Comparison of ENCODE assay signal across 8 mouse cellular contexts in the genomic region with DNA sequence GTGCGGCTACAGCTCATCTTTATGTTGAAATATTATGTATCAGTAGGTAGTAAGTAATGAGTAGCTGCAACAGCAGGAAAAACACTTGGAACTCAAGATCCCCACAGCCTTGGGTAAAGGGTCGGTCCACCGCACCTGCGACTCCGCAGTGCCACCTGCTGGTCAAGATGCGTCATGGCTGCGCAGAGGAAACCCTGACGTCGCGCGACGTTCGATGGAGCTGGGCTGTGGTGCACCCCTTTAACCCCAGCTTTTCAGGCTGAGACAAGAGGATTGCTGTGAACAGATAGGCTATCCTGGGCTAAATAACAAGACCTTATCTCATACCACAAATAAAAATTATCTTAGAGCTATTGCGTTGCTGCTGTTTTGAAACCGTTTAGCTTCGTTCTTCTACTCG. TPM values are rescaled to one million over a fixed set of nuclear protein-coding genes. Genes with fewer than 3 reads are reported as not detected.
DNase-seq lines count a peak whose midpoint lies in the region; ATAC-seq and TF ChIP-seq lines count a peak whose summit lies in the region.

No protein-coding gene starts in this region.

- peak overlapping the region; percentile 58 for H3K4me2 ChIP-seq in forebrain, postnatal 0 days (ENCODE audit: low read depth)

- peak in 1 of 2 experiments; percentile 36; a peak in 1 of 4 replicates for TF ChIP-seq EP300 in MEL (IDR thresholded peaks at IDR 0.05; ENCODE audit: low read depth in 1 of 2, low read length in 2 of 2)

- H3K27me3 ChIP-seq in MEL (ENCODE audit: control insufficient read depth in 1 of 2, insufficient read depth in 2 of 2, low read length in 2 of 2) = no peaks in the 10 kb centered on the region
- no peaks in the 10 kb centered on the region for H3K27me3 ChIP-seq in cerebellum, adult 2 months (ENCODE audit: control insufficient read depth, insufficient read depth, low read length)
- no peaks in the 10 kb centered on the region for H3K27me3 ChIP-seq in forebrain, postnatal 0 days (ENCODE audit: insufficient read depth, low read length)

- H3K4me3 ChIP-seq in MEL (ENCODE audit: control insufficient read depth in 1 of 2, insufficient read depth in 1 of 2, low read depth in 2 of 2, low read length in 2 of 2) = peak overlapping the region; percentile 21 to 73; a peak in 3 of 4 replicates
- peak overlapping the region; percentile 12 for H3K4me3 ChIP-seq in cerebellum, adult 2 months (replicated peaks; ENCODE audit: insufficient read depth, low read depth, low read length)
- peak overlapping the region; percentile 51 for H3K4me3 ChIP-seq in forebrain, postnatal 0 days (ENCODE audit: low read depth, low read length)

- peak; percentile 90 for DNase-seq in MEL (ENCODE audit: low read depth, low spot score)
- DNase-seq in cerebellum, adult 2 months = peak; percentile 80 to 81
- DNase-seq in forebrain, postnatal 0 days = peak; percentile 94
- DNase-seq in layer of hippocampus, postnatal 10 days (ENCODE audit: low spot score in 2 of 2) = peak; percentile 81 to 82
- peak; percentile 86 for DNase-seq in lung, postnatal 10 days
- peak; percentile 77 for DNase-seq in ovary, postnatal 36 days (ENCODE audit: low spot score)
- DNase-seq in thymus, postnatal 14 days = peak; percentile 86

- peak overlapping the region; percentile 57 for H3K9ac ChIP-seq in MEL (ENCODE audit: control insufficient read depth, low read depth, low read length, poor library complexity, severe bottlenecking)
- no peak overlapping the region for H3K9ac ChIP-seq in forebrain, postnatal 0 days

- H3K79me2 ChIP-seq in MEL (ENCODE audit: control insufficient read depth, insufficient read depth, low read length, poor library complexity) = peaks cover 25% of the 10 kb centered on the region

- TF ChIP-seq RAD21 in MEL (IDR thresholded peaks at IDR 0.05; ENCODE audit: low read depth, low read length) = peak; percentile 83

- peaks cover 0 to 11% of the 10 kb centered on the region in 2 experiments; a peak in 2 of 4 replicates for H3K36me3 ChIP-seq in MEL (ENCODE audit: control insufficient read depth in 1 of 2, insufficient read depth in 2 of 2, low read length in 2 of 2)
- H3K36me3 ChIP-seq in forebrain, postnatal 0 days (ENCODE audit: insufficient read depth) = peaks cover 14% of the 10 kb centered on the region

- no peaks in the 10 kb centered on the region for H3K9me3 ChIP-seq in MEL (replicated peaks; ENCODE audit: insufficient read depth, low read length)
- H3K9me3 ChIP-seq in forebrain, postnatal 0 days (ENCODE audit: low read length) = no peaks in the 10 kb centered on the region

- peak overlapping the region; percentile 26; the same call in 1 of the 2 replicates for H3K27ac ChIP-seq in MEL (ENCODE audit: control insufficient read depth, low read depth, low read length)
- H3K27ac ChIP-seq in cerebellum, adult 2 months (ENCODE audit: insufficient read depth, low read length) = no peak overlapping the region
- peak overlapping the region; percentile 50; the same call in 1 of the 2 replicates for H3K27ac ChIP-seq in forebrain, postnatal 0 days (ENCODE audit: low read depth, low read length)

- peak; percentile 82 for ATAC-seq in forebrain, postnatal 0 days
- ATAC-seq in hematopoietic stem cell, adult 5-6 weeks (replicated peaks in 1 of 2; ENCODE audit: insufficient read depth in 1 of 2, low FRiP score in 2 of 2, low TSS enrichment in 1 of 2, low read depth in 1 of 2, poor library complexity in 2 of 2, severe bottlenecking in 2 of 2) = peak; percentile 63 to 65

- no peak for TF ChIP-seq POLR2A in MEL (IDR thresholded peaks at IDR 0.05; ENCODE audit: control insufficient read depth in 1 of 2, insufficient read depth in 1 of 2, low read depth in 1 of 2, low read length in 2 of 2, poor library complexity in 1 of 2)
- 0 out of 2 replicates have a peak, but pooled peaks have one; percentile 33 for TF ChIP-seq POLR2A in cerebellum, adult 2 months (IDR thresholded peaks at IDR 0.05; ENCODE audit: borderline replicate concordance, insufficient read depth, low read length)

- WGBS in cerebellum, adult 2 months = 4% methylated on average over 17 of the region's 17 CpGs
- WGBS in forebrain, postnatal 0 days = 6% methylated on average over 17 of the region's 17 CpGs

- peak; percentile 99 for TF ChIP-seq CTCF in MEL (IDR thresholded peaks at IDR 0.05 in 2 of 3, conservative IDR thresholded peaks at IDR 0.05 in 1 of 3; ENCODE audit: control insufficient read depth in 1 of 3, insufficient read depth in 1 of 3, low read depth in 2 of 3, low read length in 3 of 3, poor library complexity in 1 of 3, severe bottlenecking in 1 of 3)
- peak; percentile 99 for TF ChIP-seq CTCF in cerebellum, adult 2 months (IDR thresholded peaks at IDR 0.05; ENCODE audit: borderline replicate concordance, insufficient read depth, low read depth, low read length)
- TF ChIP-seq CTCF in forebrain, postnatal 0 days (IDR thresholded peaks at IDR 0.05; ENCODE audit: low read depth) = peak; percentile 99

- peaks cover 3 to 5% of the 10 kb centered on the region in 2 experiments for H3K4me1 ChIP-seq in MEL (ENCODE audit: control insufficient read depth in 1 of 2, insufficient read depth in 2 of 2, low read length in 2 of 2)
- no peaks in the 10 kb centered on the region; the same call in 1 of the 2 replicates for H3K4me1 ChIP-seq in cerebellum, adult 2 months (ENCODE audit: control insufficient read depth, insufficient read depth, low read length)
- H3K4me1 ChIP-seq in forebrain, postnatal 0 days (ENCODE audit: insufficient read depth) = peaks cover 4% of the 10 kb centered on the region; the same call in 1 of the 2 replicates

TF ChIP-seq in MEL, 35 proteins besides CTCF, POLR2A, EP300 and RAD21 (continues in another document):
- TF ChIP-seq KAT2A (conservative IDR thresholded peaks at IDR 0.05; ENCODE audit: low read depth, low read length) (no peak), POLR2AphosphoS5 (IDR thresholded peaks at IDR 0.05; ENCODE audit: borderline replicate concordance, low read depth, low read length) (no peak), MAFK (IDR thresholded peaks at IDR 0.05; ENCODE audit: borderline replicate concordance, low read depth, low read length) (no peak), ZMIZ1 (IDR thresholded peaks at IDR 0.05; ENCODE audit: low read depth, low read length) (no peak), MYC (IDR thresholded peaks at IDR 0.05; ENCODE audit: low read depth, low read length) (no peak), USF2 (IDR thresholded peaks at IDR 0.05; ENCODE audit: borderline replicate concordance in 1 of 2, insufficient read depth in 1 of 2, low read depth in 1 of 2, low read length in 2 of 2) (no peak), TCF12 (IDR thresholded peaks at IDR 0.05; ENCODE audit: low read depth, low read length) (no peak), ZC3H11A (IDR thresholded peaks at IDR 0.05; ENCODE audit: low read depth, low read length) (peak; percentile 74), TBP (IDR thresholded peaks at IDR 0.05; ENCODE audit: low read depth, low read length) (no peak)

RNA-seq across cellular contexts. Expression of a gene that starts 13.6 kb away (rescaled TPM):
- total RNA-seq in MEL (2012; rRNA removed) = 12.2 and 13.8 TPM in 2 replicates
- polyA plus RNA-seq in MEL (2012; ENCODE audit: insufficient read depth in 1 of 2, insufficient read length in 2 of 2, low read depth in 1 of 2, low replicate concordance in 2 of 2, missing spikeins in 1 of 2) = 10 to 100 TPM in 1 of 2 experiments, not detected in 1; 48.1 TPM
- polyA plus RNA-seq in cerebellum, adult 2 months (2012; rRNA removed) = 38.8 and 42.6 TPM in 2 replicates
- 38.4 and 49.8 TPM in 2 replicates for total RNA-seq in forebrain, postnatal 0 days (2014; rRNA removed)
- polyA plus RNA-seq in forebrain, postnatal 0 days (2015; fragmentation: Nextera tagmentation; extraction: Ambion mirVana) = 83.1 and 93.9 TPM in 2 replicates
- 15.4 and 27.2 TPM in 2 replicates for total RNA-seq in hematopoietic stem cell, adult 5-6 weeks (2017)
- total RNA-seq in layer of hippocampus, postnatal 10 days (2021) = 10 to 100 TPM; 72.1 to 79.2 TPM

RNA-seq across cellular contexts. Expression of a gene that starts 14.0 kb away (rescaled TPM):
- 50.7 and 57.1 TPM in 2 replicates for total RNA-seq in MEL (2012; rRNA removed)
- 10 to 100 TPM in 1 of 2 experiments, not detected in 1; 98.5 TPM for polyA plus RNA-seq in MEL (2012; ENCODE audit: insufficient read depth in 1 of 2, insufficient read length in 2 of 2, low read depth in 1 of 2, low replicate concordance in 2 of 2, missing spikeins in 1 of 2)
- 92.5 and 103 TPM in 2 replicates for polyA plus RNA-seq in cerebellum, adult 2 months (2012; rRNA removed)
- total RNA-seq in forebrain, postnatal 0 days (2014; rRNA removed) = 86.2 and 115 TPM in 2 replicates
- 63.1 and 83.4 TPM in 2 replicates for polyA plus RNA-seq in forebrain, postnatal 0 days (2015; fragmentation: Nextera tagmentation; extraction: Ambion mirVana)
- total RNA-seq in hematopoietic stem cell, adult 5-6 weeks (2017) = 18.3 and 22.1 TPM in 2 replicates
- 100 to 1,000 TPM; 123 to 128 TPM for total RNA-seq in layer of hippocampus, postnatal 10 days (2021)

RNA-seq across cellular contexts. Expression of a gene that starts 24.1 kb away (rescaled TPM):
- total RNA-seq in MEL (2012; rRNA removed) = 137 and 142 TPM in 2 replicates
- polyA plus RNA-seq in MEL (2012; ENCODE audit: insufficient read depth in 1 of 2, insufficient read length in 2 of 2, low read depth in 1 of 2, low replicate concordance in 2 of 2, missing spikeins in 1 of 2) = 100 to 1,000 TPM in 1 of 2 experiments, not detected in 1; 312 TPM
- 85.8 and 99.1 TPM in 2 replicates for polyA plus RNA-seq in cerebellum, adult 2 months (2012; rRNA removed)
- total RNA-seq in forebrain, postnatal 0 days (2014; rRNA removed) = 55.9 and 60.4 TPM in 2 replicates
- 89.0 and 101 TPM in 2 replicates for polyA plus RNA-seq in forebrain, postnatal 0 days (2015; fragmentation: Nextera tagmentation; extraction: Ambion mirVana)
- 139 and 356 TPM in 2 replicates for total RNA-seq in hematopoietic stem cell, adult 5-6 weeks (2017)
- total RNA-seq in layer of hippocampus, postnatal 10 days (2021) = 10 to 100 TPM; 86.2 to 86.6 TPM

RNA-seq across cellular contexts. Expression of a gene that starts 26.7 kb away (rescaled TPM):
- 25.4 and 25.9 TPM in 2 replicates for total RNA-seq in MEL (2012; rRNA removed)
- 10 to 100 TPM in 1 of 2 experiments, not detected in 1; 14.1 TPM for polyA plus RNA-seq in MEL (2012; ENCODE audit: insufficient read depth in 1 of 2, insufficient read length in 2 of 2, low read depth in 1 of 2, low replicate concordance in 2 of 2, missing spikeins in 1 of 2)
- polyA plus RNA-seq in cerebellum, adult 2 months (2012; rRNA removed) = 0.95 and 1.1 TPM in 2 replicates
- 0.33 and 1.0 TPM in 2 replicates for total RNA-seq in forebrain, postnatal 0 days (2014; rRNA removed)
- polyA plus RNA-seq in forebrain, postnatal 0 days (2015; fragmentation: Nextera tagmentation; extraction: Ambion mirVana) = 1.6 and 4.7 TPM in 2 replicates
- total RNA-seq in hematopoietic stem cell, adult 5-6 weeks (2017) = 16.8 and 23.6 TPM in 2 replicates
- under 1 TPM; 0.54 to 0.80 TPM for total RNA-seq in layer of hippocampus, postnatal 10 days (2021)

RNA-seq across cellular contexts. Expression of a gene that starts 39.0 kb away (rescaled TPM):
- total RNA-seq in MEL (2012; rRNA removed) = 18.3 and 20.3 TPM in 2 replicates
- 10 to 100 TPM in 1 of 2 experiments, not detected in 1; 12.2 TPM for polyA plus RNA-seq in MEL (2012; ENCODE audit: insufficient read depth in 1 of 2, insufficient read length in 2 of 2, low read depth in 1 of 2, low replicate concordance in 2 of 2, missing spikeins in 1 of 2)
- 13.0 and 17.3 TPM in 2 replicates for polyA plus RNA-seq in cerebellum, adult 2 months (2012; rRNA removed)
- total RNA-seq in forebrain, postnatal 0 days (2014; rRNA removed) = 9.0 and 10.2 TPM in 2 replicates
- 6.4 and 6.9 TPM in 2 replicates for polyA plus RNA-seq in forebrain, postnatal 0 days (2015; fragmentation: Nextera tagmentation; extraction: Ambion mirVana)
- total RNA-seq in hematopoietic stem cell, adult 5-6 weeks (2017) = 197 and 236 TPM in 2 replicates
- total RNA-seq in layer of hippocampus, postnatal 10 days (2021) = 1 to 10 TPM; 2.4 to 2.9 TPM
